ENCODE assay signal across 19 mouse cellular contexts in the genomic region with DNA sequence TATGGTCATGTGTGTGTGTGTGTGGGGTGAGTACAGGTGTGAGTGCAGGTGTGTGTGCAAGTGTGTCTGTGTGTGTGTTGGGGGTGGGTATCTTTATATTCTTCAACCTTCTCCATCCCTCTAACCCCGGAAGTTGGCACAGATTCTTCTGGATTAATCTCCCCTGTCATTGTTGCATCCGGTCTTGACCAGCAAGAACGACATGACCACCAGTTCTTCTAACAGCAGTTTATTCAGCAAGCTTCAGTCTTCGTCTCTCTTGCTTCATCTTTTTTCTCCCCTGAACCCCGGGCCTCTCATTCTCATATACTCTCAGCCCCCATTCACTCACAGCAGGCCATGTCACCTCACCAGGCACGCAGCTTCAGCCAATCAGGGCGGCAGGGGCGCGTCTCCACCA. TPM values are rescaled to one million over a fixed set of nuclear protein-coding genes. Genes with fewer than 3 reads are reported as not detected.
DNase-seq lines count a peak whose midpoint lies in the region.
"Had no signal": no experiment of that assay in that cellular context is flagged by ENCODE, and none has a peak within 500 bp of the region (broad histone marks: within the 10 kb centered on the region; RNA-seq: fewer than 3 reads in every experiment).

No protein-coding gene starts in this region.

- DNase-seq in heart, adult 11 months = peak; percentile 80
- DNase-seq in heart, adult 8-10 months (ENCODE audit: low spot score) = no peak
- peak; percentile 68 for DNase-seq in A20 (ENCODE audit: low read depth, low spot score)
- no peak for DNase-seq in cerebellum, adult 9-11 months
- DNase-seq: adrenal gland, adult 2 months; adrenal gland, adult 8-10 months; adrenal gland, postnatal 10 days; adrenal gland, postnatal 14 days; adrenal gland, postnatal 25 days; adrenal gland, postnatal 36 days; B cell, adult 2 months; cerebellum, adult 11 months; cerebellum, adult 11-12 months; cerebellum, adult 18-20 months; cerebellum, adult 2 months had no signal

RNA-seq across cellular contexts. Expression of gene Gm7168, which starts 17.8 kb away (rescaled TPM):
- not detected for total RNA-seq in heart, adult 8-10 months (2022)
- total RNA-seq: adrenal gland, adult 18-20 months; adrenal gland, adult 2 months; adrenal gland, adult 8-10 months; adrenal gland, postnatal 10 days; adrenal gland, postnatal 14 days; adrenal gland, postnatal 25 days; adrenal gland, postnatal 4 days; CH12.LX; MEL had no signal

Comparison
In these comparisons a context has a peak if more than half of its experiments do, and no peak if none do; other contexts are left out.
1. DNase-seq: peak in heart, adult 11 months (single experiment) and A20 (single experiment); none in heart, adult 8-10 months (single experiment) and cerebellum, adult 9-11 months (single experiment).